ENCODE assay signal across 8 mouse cellular contexts in genomic region chr2:121358381-121358780, GRCm38 (mm10). TPM values are rescaled to one million over a fixed set of nuclear protein-coding genes. Genes with fewer than 3 reads are reported as not detected.
A peak's percentile ranks its signal among the peaks of the same experiment; 100 is the strongest.
DNase-seq lines count a peak whose midpoint lies in the region; ATAC-seq and TF ChIP-seq lines count a peak whose summit lies in the region.

No protein-coding gene starts in this region.

- peak; percentile 76 for ATAC-seq in forebrain, postnatal 0 days
- no peak for ATAC-seq in limb, embryonic 12.5 days (ENCODE audit: insufficient number of reproducible peaks, insufficient read depth, low FRiP score, low TSS enrichment, low read depth)
- ATAC-seq in midbrain, embryonic 16.5 days = peak; percentile 88

- WGBS in forebrain, postnatal 0 days = 1% methylated on average over 16 of the region's 16 CpGs
- 0% methylated on average over 16 of the region's 16 CpGs for WGBS in limb, embryonic 12.5 days
- WGBS in midbrain, embryonic 16.5 days = under 1% methylated on average over 16 of the region's 16 CpGs

- peak overlapping the region; percentile 68 for H3K4me2 ChIP-seq in forebrain, postnatal 0 days (ENCODE audit: low read depth)
- H3K4me2 ChIP-seq in limb, embryonic 12.5 days = peak overlapping the region; percentile 62
- H3K4me2 ChIP-seq in midbrain, embryonic 16.5 days (ENCODE audit: low read length) = peak overlapping the region; percentile 62

- TF ChIP-seq CTCF in forebrain, postnatal 0 days (IDR thresholded peaks at IDR 0.05; ENCODE audit: low read depth) = no peak

- no peaks in the 10 kb centered on the region for H3K36me3 ChIP-seq in forebrain, postnatal 0 days (ENCODE audit: insufficient read depth)
- no peaks in the 10 kb centered on the region for H3K36me3 ChIP-seq in limb, embryonic 12.5 days
- peaks cover 2% of the 10 kb centered on the region; the same call in 1 of the 2 replicates for H3K36me3 ChIP-seq in midbrain, embryonic 16.5 days (ENCODE audit: control insufficient read depth, insufficient read depth, low read length)
- no peaks in the 10 kb centered on the region for H3K36me3 ChIP-seq in splenic B cell, adult 2 months (ENCODE audit: control insufficient read depth, insufficient read depth, low read length, poor library complexity, severe bottlenecking)

- no peaks in the 10 kb centered on the region for H3K9me3 ChIP-seq in forebrain, postnatal 0 days (ENCODE audit: low read length)
- H3K9me3 ChIP-seq in limb, embryonic 12.5 days = no peaks in the 10 kb centered on the region
- no peaks in the 10 kb centered on the region for H3K9me3 ChIP-seq in midbrain, embryonic 16.5 days (replicated peaks; ENCODE audit: control insufficient read depth, low read length, poor library complexity, severe bottlenecking)

- peak; percentile 83 for DNase-seq in R1 (ENCODE audit: low read depth, low spot score)
- DNase-seq in cerebellum, adult 18-20 months = peak; percentile 94 to 96
- peak; percentile 76 for DNase-seq in forebrain, postnatal 0 days
- peak; percentile 76 for DNase-seq in kidney, adult 9 months
- DNase-seq in splenic B cell, adult 2 months (ENCODE audit: low read depth, low spot score) = peak; percentile 56
- no peak for DNase-seq in gastrocnemius, postnatal 4 days (ENCODE audit: low spot score in 2 of 2)

- no peaks in the 10 kb centered on the region for H3K4me1 ChIP-seq in forebrain, postnatal 0 days (ENCODE audit: insufficient read depth)
- peaks cover 17% of the 10 kb centered on the region for H3K4me1 ChIP-seq in limb, embryonic 12.5 days (replicated peaks)
- H3K4me1 ChIP-seq in midbrain, embryonic 16.5 days (ENCODE audit: control insufficient read depth, insufficient read depth, low read length) = peaks cover 21% of the 10 kb centered on the region

- H3K27ac ChIP-seq in forebrain, postnatal 0 days (ENCODE audit: low read depth, low read length) = peak overlapping the region; percentile 66
- no peak overlapping the region for H3K27ac ChIP-seq in limb, embryonic 12.5 days
- peak overlapping the region; percentile 73 for H3K27ac ChIP-seq in midbrain, embryonic 16.5 days (ENCODE audit: low read length)

- H3K27me3 ChIP-seq in forebrain, postnatal 0 days (ENCODE audit: insufficient read depth, low read length) = 0 out of 2 replicates have a peak, but pooled peaks cover 13% of the 10 kb centered on the region
- H3K27me3 ChIP-seq in limb, embryonic 12.5 days = peaks cover 19% of the 10 kb centered on the region
- H3K27me3 ChIP-seq in midbrain, embryonic 16.5 days (ENCODE audit: control insufficient read depth, insufficient read depth, low read depth, low read length) = peaks cover 10% of the 10 kb centered on the region; the same call in 1 of the 2 replicates
- no peaks in the 10 kb centered on the region for H3K27me3 ChIP-seq in splenic B cell, adult 2 months (ENCODE audit: control insufficient read depth, insufficient read depth, low read length, poor library complexity, severe bottlenecking)

- H3K9ac ChIP-seq in forebrain, postnatal 0 days = peak overlapping the region; percentile 74
- no peak overlapping the region for H3K9ac ChIP-seq in limb, embryonic 12.5 days (replicated peaks)
- H3K9ac ChIP-seq in midbrain, embryonic 16.5 days (ENCODE audit: low read depth, low read length) = peak overlapping the region; percentile 78

- peak overlapping the region; percentile 55 for H3K4me3 ChIP-seq in forebrain, postnatal 0 days (ENCODE audit: low read depth, low read length)
- H3K4me3 ChIP-seq in limb, embryonic 12.5 days (replicated peaks) = peak overlapping the region; percentile 28
- peak overlapping the region; percentile 50 for H3K4me3 ChIP-seq in midbrain, embryonic 16.5 days (ENCODE audit: low read depth, low read length)

RNA-seq across cellular contexts. Expression of gene Ckmt1, which starts 0.9 kb away (rescaled TPM):
- total RNA-seq in forebrain, postnatal 0 days (2014; rRNA removed) = 73.2 and 77.4 TPM in 2 replicates
- 69.3 and 80.6 TPM in 2 replicates for polyA plus RNA-seq in forebrain, postnatal 0 days (2015; fragmentation: Nextera tagmentation; extraction: Ambion mirVana)
- 1.6 and 2.1 TPM in 2 replicates for polyA plus RNA-seq in limb, embryonic 12.5 days (2016; fragmentation: Nextera tagmentation; extraction: Ambion mirVana)
- 79.9 and 108 TPM in 2 replicates for polyA plus RNA-seq in midbrain, embryonic 16.5 days (2015; fragmentation: Nextera tagmentation; extraction: Ambion mirVana)
- total RNA-seq in gastrocnemius, postnatal 4 days (2021) = under 1 TPM in 1 of 2 experiments, not detected in 1; 0.80 TPM

RNA-seq across cellular contexts. Expression of gene Ppip5k1, which starts 3.2 kb away (rescaled TPM):
- 11.1 and 12.4 TPM in 2 replicates for total RNA-seq in forebrain, postnatal 0 days (2014; rRNA removed)
- polyA plus RNA-seq in forebrain, postnatal 0 days (2015; fragmentation: Nextera tagmentation; extraction: Ambion mirVana) = 10.9 and 13.6 TPM in 2 replicates
- 7.6 and 9.9 TPM in 2 replicates for polyA plus RNA-seq in limb, embryonic 12.5 days (2016; fragmentation: Nextera tagmentation; extraction: Ambion mirVana)
- polyA plus RNA-seq in midbrain, embryonic 16.5 days (2015; fragmentation: Nextera tagmentation; extraction: Ambion mirVana) = 23.3 and 24.5 TPM in 2 replicates
- 10 to 100 TPM; 16.8 to 18.5 TPM for total RNA-seq in gastrocnemius, postnatal 4 days (2021)

RNA-seq across cellular contexts. Expression of gene Strc, which starts 28.6 kb away (rescaled TPM):
- not detected in 2 replicates for total RNA-seq in forebrain, postnatal 0 days (2014; rRNA removed)
- polyA plus RNA-seq in forebrain, postnatal 0 days (2015; fragmentation: Nextera tagmentation; extraction: Ambion mirVana) = not detected in 2 replicates
- polyA plus RNA-seq in limb, embryonic 12.5 days (2016; fragmentation: Nextera tagmentation; extraction: Ambion mirVana) = not detected in 2 replicates
- polyA plus RNA-seq in midbrain, embryonic 16.5 days (2015; fragmentation: Nextera tagmentation; extraction: Ambion mirVana) = 0.03 and 0.04 TPM in 2 replicates
- total RNA-seq in gastrocnemius, postnatal 4 days (2021) = not detected

RNA-seq across cellular contexts. Expression of gene Pdia3, which starts 55.2 kb away (rescaled TPM):
- 63.4 and 69.9 TPM in 2 replicates for total RNA-seq in forebrain, postnatal 0 days (2014; rRNA removed)
- 215 and 267 TPM in 2 replicates for polyA plus RNA-seq in forebrain, postnatal 0 days (2015; fragmentation: Nextera tagmentation; extraction: Ambion mirVana)
- 620 and 666 TPM in 2 replicates for polyA plus RNA-seq in limb, embryonic 12.5 days (2016; fragmentation: Nextera tagmentation; extraction: Ambion mirVana)
- polyA plus RNA-seq in midbrain, embryonic 16.5 days (2015; fragmentation: Nextera tagmentation; extraction: Ambion mirVana) = 377 and 397 TPM in 2 replicates
- total RNA-seq in gastrocnemius, postnatal 4 days (2021) = 100 to 1,000 TPM; 197 to 210 TPM

RNA-seq across cellular contexts. Expression of gene Catsper2, which starts 55.2 kb away (rescaled TPM):
- total RNA-seq in forebrain, postnatal 0 days (2014; rRNA removed) = 4.9 and 7.2 TPM in 2 replicates
- polyA plus RNA-seq in forebrain, postnatal 0 days (2015; fragmentation: Nextera tagmentation; extraction: Ambion mirVana) = 2.4 and 3.3 TPM in 2 replicates
- polyA plus RNA-seq in limb, embryonic 12.5 days (2016; fragmentation: Nextera tagmentation; extraction: Ambion mirVana) = 3.5 and 4.1 TPM in 2 replicates
- 4.1 and 6.0 TPM in 2 replicates for polyA plus RNA-seq in midbrain, embryonic 16.5 days (2015; fragmentation: Nextera tagmentation; extraction: Ambion mirVana)
- total RNA-seq in gastrocnemius, postnatal 4 days (2021) = 1 to 10 TPM; 3.1 to 4.0 TPM

Comparison
In these comparisons a context has a peak if more than half of its experiments do, and no peak if none do; other contexts are left out.
1. DNase-seq: peak in R1 (single experiment), cerebellum, adult 18-20 months (2 of 2), forebrain, postnatal 0 days (single experiment), kidney, adult 9 months (single experiment) and splenic B cell, adult 2 months (single experiment); none in gastrocnemius, postnatal 4 days (0 of 2).
2. RNA of gene Ckmt1, which starts 0.9 kb away (polyA plus RNA-seq): 79.9 to 108 TPM in midbrain, embryonic 16.5 days and 69.3 to 80.6 TPM in forebrain, postnatal 0 days; 1.6 to 2.1 TPM in limb, embryonic 12.5 days; every median in the first group is over 10 times any median in the second.
3. Peak in every context shown above with its lines, with median percentiles within 50 percentile points of each other: H3K4me2 ChIP-seq and H3K4me3 ChIP-seq.